Mouse (Mus musculus) stomach, embryonic 16.5 days (tissue): ENCODE measurements around the gene Sh3pxd2a. TPM values are rescaled to one million over a fixed set of nuclear protein-coding genes. Genes with fewer than 3 reads are reported as not detected.

Experiments
- ATAC-seq: fragments of 200-750 bp; cut with Nextera tagmentation; 2 replicates; pipeline ENCODE4 v1.8.0; 2017; ENCODE audit warnings: moderate number of reproducible peaks, moderate TSS enrichment; ENCODE audit not compliant: insufficient read depth, low FRiP score
- H3K27ac ChIP-seq: fragments of 300-500 bp; sonication (generic); 2 replicates; pipeline ENCODE4 v1.5.1; 2014; ENCODE audit warnings: low read length
- H3K27me3 ChIP-seq: fragments of 300-500 bp; sonication (generic); 2 replicates; pipeline ENCODE4 v1.6.1; 2014; ENCODE audit warnings: low read length, control low read depth, mixed read lengths; ENCODE audit not compliant: control insufficient read depth, insufficient read depth
- H3K36me3 ChIP-seq: fragments of 300-500 bp; sonication (generic); 2 replicates; pipeline ENCODE4 v1.6.1; 2014; ENCODE audit warnings: low read length; ENCODE audit not compliant: control insufficient read depth, insufficient read depth
- H3K4me1 ChIP-seq: fragments of 300-500 bp; sonication (generic); 2 replicates; pipeline ENCODE4 v1.6.1; 2014; ENCODE audit warnings: low read length, control low read depth, mixed read lengths; ENCODE audit not compliant: control insufficient read depth, insufficient read depth
- H3K4me2 ChIP-seq: fragments of 300-500 bp; sonication (generic); 2 replicates; pipeline ENCODE4 v1.6.1; 2014; ENCODE audit warnings: low read depth, low read length, mixed read lengths
- H3K4me3 ChIP-seq: fragments of 300-500 bp; sonication (generic); replicated peaks from 2 replicates; pipeline ENCODE4 v1.5.1; 2014; ENCODE audit warnings: mild to moderate bottlenecking, low read length
- H3K9ac ChIP-seq: fragments of 300-500 bp; sonication (generic); 2 replicates; pipeline ENCODE4 v1.6.1; 2014; ENCODE audit warnings: low read length
- H3K9me3 ChIP-seq: fragments of 300-500 bp; sonication (generic); replicated peaks from 2 replicates; pipeline ENCODE4 v1.6.1; 2016; ENCODE audit warnings: low read length, control low read depth; ENCODE audit not compliant: control insufficient read depth
- WGBS: fragments of 180-500 bp; shearing (Covaris S2); extraction: QIAGEN DNeasy Blood & Tissue Kit; methylation state at CpG from one replicate; pipeline ENCODE4 v1.1.7; 2014; 5-methylcytosine and 5-hydroxymethylcytosine counted together
- polyA plus RNA-seq: library from polyadenylated mRNA; unstranded; fragments of >200 nt; fragmentation: Nextera tagmentation; extraction: Ambion mirVana; gene quantifications from 2 replicates; pipeline ENCODE4 v1.2.1, GENCODE M21; 2015

The Sh3pxd2a gene
- polyA plus RNA-seq, 1 experiment from 2014 or later = 6.6 TPM

GRCm38 (mm10) chr19:47413458-47414005 lies 50.7 kb downstream of the Sh3pxd2a start:
- H3K27ac ChIP-seq = peak overlapping the region; percentile 40; the same call in 1 of the 2 replicates
- H3K9me3 ChIP-seq = no peaks in the 10 kb centered on the region
- H3K9ac ChIP-seq = no peak overlapping the region
- H3K4me1 ChIP-seq = peaks cover 28% of the 10 kb centered on the region
- WGBS = 74% methylated on average over 6 of the region's 6 CpGs
- H3K4me3 ChIP-seq = no peak overlapping the region
- H3K27me3 ChIP-seq = no peaks in the 10 kb centered on the region
- ATAC-seq = no peak
- H3K4me2 ChIP-seq = no peak overlapping the region
- no peaks in the 10 kb centered on the region for H3K36me3 ChIP-seq

GRCm38 (mm10) chr19:47412566-47413248 lies 51.5 kb downstream of the Sh3pxd2a start:
- Histone ChIP-seq H3K27ac (peak overlapping the region; percentile 40; the same call in 1 of the 2 replicates), H3K27me3 (no peaks in the 10 kb centered on the region), H3K4me2 (no peak overlapping the region), H3K4me3 (no peak overlapping the region), H3K36me3 (no peaks in the 10 kb centered on the region), H3K4me1 (peaks cover 28% of the 10 kb centered on the region), H3K9ac (peak overlapping the region; percentile 4; the same call in 1 of the 2 replicates), H3K9me3 (no peaks in the 10 kb centered on the region)
- ATAC-seq = peak; percentile 41
- WGBS = 61% methylated on average over 11 of the region's 11 CpGs

- H3K27me3 ChIP-seq = no peaks in the 10 kb centered on the region
- 90% methylated on average over 6 of the region's 6 CpGs for WGBS
- no peak overlapping the region for H3K4me2 ChIP-seq
- H3K4me3 ChIP-seq = no peak overlapping the region
- no peak overlapping the region for H3K27ac ChIP-seq
- no peak overlapping the region for H3K9ac ChIP-seq
- no peaks in the 10 kb centered on the region for H3K36me3 ChIP-seq
- no peak for ATAC-seq
- H3K9me3 ChIP-seq = no peaks in the 10 kb centered on the region
- peaks cover 27% of the 10 kb centered on the region for H3K4me1 ChIP-seq
These were observed 53.9 kb downstream of the Sh3pxd2a start for GRCm38 (mm10) chr19:47410301-47410700.

GRCm38 (mm10) chr19:47409142-47409541 lies 55.1 kb downstream of the Sh3pxd2a start:
- H3K4me3 ChIP-seq = no peak overlapping the region
- no peaks in the 10 kb centered on the region for H3K9me3 ChIP-seq
- no peak for ATAC-seq
- no peak overlapping the region for H3K4me2 ChIP-seq
- H3K36me3 ChIP-seq = no peaks in the 10 kb centered on the region
- no peak overlapping the region for H3K9ac ChIP-seq
- H3K4me1 ChIP-seq = peaks cover 24% of the 10 kb centered on the region
- no peak overlapping the region for H3K27ac ChIP-seq
- no peaks in the 10 kb centered on the region for H3K27me3 ChIP-seq

GRCm38 (mm10) chr19:47408656-47409055 lies 55.5 kb downstream of the Sh3pxd2a start:
- H3K36me3 ChIP-seq = no peaks in the 10 kb centered on the region
- 68% methylated on average over 7 of the region's 7 CpGs for WGBS
- no peak overlapping the region for H3K27ac ChIP-seq
- H3K4me3 ChIP-seq = no peak overlapping the region
- no peak overlapping the region for H3K9ac ChIP-seq
- no peaks in the 10 kb centered on the region for H3K27me3 ChIP-seq
- no peak for ATAC-seq
- H3K9me3 ChIP-seq = no peaks in the 10 kb centered on the region
- no peak overlapping the region for H3K4me2 ChIP-seq
- peaks cover 26% of the 10 kb centered on the region for H3K4me1 ChIP-seq

GRCm38 (mm10) chr19:47407332-47407731 lies 56.9 kb downstream of the Sh3pxd2a start:
- WGBS = 85% methylated on average over 6 of the region's 6 CpGs
- ATAC-seq = no peak

GRCm38 (mm10) chr19:47406524-47406923 lies 57.7 kb downstream of the Sh3pxd2a start:
- no peak for ATAC-seq
- no peak overlapping the region for H3K4me2 ChIP-seq
- no peak overlapping the region for H3K4me3 ChIP-seq
- no peak overlapping the region for H3K27ac ChIP-seq
- H3K27me3 ChIP-seq = no peaks in the 10 kb centered on the region
- H3K4me1 ChIP-seq = peaks cover 35% of the 10 kb centered on the region
- H3K9ac ChIP-seq = no peak overlapping the region
- no peaks in the 10 kb centered on the region for H3K36me3 ChIP-seq
- 53% methylated on average over 6 of the region's 6 CpGs for WGBS
- H3K9me3 ChIP-seq = no peaks in the 10 kb centered on the region

More at GRCm38 (mm10) chr19:47407332-47407731, 56.9 kb downstream of the Sh3pxd2a start:
- Histone ChIP-seq H3K4me2 (no peak overlapping the region), H3K4me1 (peaks cover 29% of the 10 kb centered on the region), H3K36me3 (no peaks in the 10 kb centered on the region), H3K9ac (no peak overlapping the region), H3K4me3 (no peak overlapping the region), H3K27ac (no peak overlapping the region), H3K27me3 (no peaks in the 10 kb centered on the region), H3K9me3 (no peaks in the 10 kb centered on the region)

- H3K9me3 ChIP-seq = no peaks in the 10 kb centered on the region
- no peaks in the 10 kb centered on the region for H3K36me3 ChIP-seq
- WGBS = 82% methylated on average over 8 of the region's 8 CpGs
- H3K9ac ChIP-seq = no peak overlapping the region
- H3K4me2 ChIP-seq = no peak overlapping the region
- no peak overlapping the region for H3K4me3 ChIP-seq
- H3K27ac ChIP-seq = no peak overlapping the region
- H3K27me3 ChIP-seq = no peaks in the 10 kb centered on the region
- peaks cover 32% of the 10 kb centered on the region for H3K4me1 ChIP-seq
- no peak for ATAC-seq
These were observed 58.7 kb downstream of the Sh3pxd2a start for GRCm38 (mm10) chr19:47405548-47405947.

GRCm38 (mm10) chr19:47403391-47404379 lies 60.5 kb downstream of the Sh3pxd2a start:
- ATAC-seq = no peak
- no peak overlapping the region for H3K9ac ChIP-seq
- H3K27me3 ChIP-seq = no peaks in the 10 kb centered on the region
- H3K4me2 ChIP-seq = peak overlapping the region; percentile 20
- peak overlapping the region; percentile 92 for H3K27ac ChIP-seq
- WGBS = 56% methylated on average over 3 of the region's 3 CpGs
- H3K9me3 ChIP-seq = no peaks in the 10 kb centered on the region
- no peaks in the 10 kb centered on the region for H3K36me3 ChIP-seq
- H3K4me1 ChIP-seq = peaks cover 28% of the 10 kb centered on the region
- no peak overlapping the region for H3K4me3 ChIP-seq
